Mouse (Mus musculus): ENCODE results near the gene Trpm8.
A peak's percentile ranks its signal among the peaks of the same experiment; 100 is the strongest.

Gene Trpm8

GRCm38 (mm10) chr1:88431262-88431661, 153.8 kb downstream of the Trpm8 start:
- Histone ChIP-seq H3K9me3 (ENCODE audit: low read length) (no peaks in the 10 kb centered on the region), H3K4me3 (replicated peaks; ENCODE audit: low read length) (no peak overlapping the region), H3K36me3 (ENCODE audit: insufficient read depth, low read length) (no peaks in the 10 kb centered on the region), H3K4me1 (replicated peaks; ENCODE audit: low read depth, low read length) (peaks cover 25% of the 10 kb centered on the region), H3K27me3 (ENCODE audit: insufficient read depth, low read length) (no peaks in the 10 kb centered on the region)
- TF ChIP-seq NANOG (IDR thresholded peaks at IDR 0.05; ENCODE audit: borderline replicate concordance, low read length) (no peak), POU5F1 (IDR thresholded peaks at IDR 0.05; ENCODE audit: borderline replicate concordance, low read length) (no peak), CTCF (conservative IDR thresholded peaks at IDR 0.05; ENCODE audit: low read length) (no peak)

- Histone ChIP-seq H3K4me1 (replicated peaks; ENCODE audit: low read depth, low read length) (peaks cover 25% of the 10 kb centered on the region), H3K36me3 (ENCODE audit: insufficient read depth, low read length) (no peaks in the 10 kb centered on the region), H3K27me3 (ENCODE audit: insufficient read depth, low read length) (no peaks in the 10 kb centered on the region), H3K9me3 (ENCODE audit: low read length) (no peaks in the 10 kb centered on the region), H3K4me3 (replicated peaks; ENCODE audit: low read length) (no peak overlapping the region)
- TF ChIP-seq CTCF (conservative IDR thresholded peaks at IDR 0.05; ENCODE audit: low read length) (no peak), NANOG (IDR thresholded peaks at IDR 0.05; ENCODE audit: borderline replicate concordance, low read length) (no peak), POU5F1 (IDR thresholded peaks at IDR 0.05; ENCODE audit: borderline replicate concordance, low read length) (no peak)
Observed at GRCm38 (mm10) chr1:88432601-88433000, 155.1 kb downstream of the Trpm8 start.

- Histone ChIP-seq H3K27me3 (ENCODE audit: insufficient read depth, low read length) (no peaks in the 10 kb centered on the region), H3K36me3 (ENCODE audit: insufficient read depth, low read length) (no peaks in the 10 kb centered on the region), H3K4me1 (replicated peaks; ENCODE audit: low read depth, low read length) (peaks cover 25% of the 10 kb centered on the region), H3K4me3 (replicated peaks; ENCODE audit: low read length) (no peak overlapping the region), H3K9me3 (ENCODE audit: low read length) (no peaks in the 10 kb centered on the region)
- TF ChIP-seq POU5F1 (IDR thresholded peaks at IDR 0.05; ENCODE audit: borderline replicate concordance, low read length): no peak
- TF ChIP-seq NANOG (IDR thresholded peaks at IDR 0.05; ENCODE audit: borderline replicate concordance, low read length): no peak
- no peak for TF ChIP-seq CTCF (conservative IDR thresholded peaks at IDR 0.05; ENCODE audit: low read length)
Observed at GRCm38 (mm10) chr1:88433096-88433883, 155.8 kb downstream of the Trpm8 start.

- peak; percentile 55 for TF ChIP-seq CTCF (conservative IDR thresholded peaks at IDR 0.05; ENCODE audit: low read length)
- TF ChIP-seq POU5F1 (IDR thresholded peaks at IDR 0.05; ENCODE audit: borderline replicate concordance, low read length): no peak
- no peak for TF ChIP-seq NANOG (IDR thresholded peaks at IDR 0.05; ENCODE audit: borderline replicate concordance, low read length)
- Histone ChIP-seq H3K27me3 (ENCODE audit: insufficient read depth, low read length) (no peaks in the 10 kb centered on the region), H3K36me3 (ENCODE audit: insufficient read depth, low read length) (no peaks in the 10 kb centered on the region), H3K4me1 (replicated peaks; ENCODE audit: low read depth, low read length) (peaks cover 25% of the 10 kb centered on the region), H3K9me3 (ENCODE audit: low read length) (no peaks in the 10 kb centered on the region), H3K4me3 (replicated peaks; ENCODE audit: low read length) (no peak overlapping the region)
Observed at GRCm38 (mm10) chr1:88434057-88434456, 156.6 kb downstream of the Trpm8 start.

GRCm38 (mm10) chr1:88437206-88438126, 160.0 kb downstream of the Trpm8 start:
- H3K27me3 ChIP-seq (ENCODE audit: insufficient read depth, low read length): no peaks in the 10 kb centered on the region
- H3K4me3 ChIP-seq (replicated peaks; ENCODE audit: low read length): no peak overlapping the region
- peaks cover 15% of the 10 kb centered on the region for H3K4me1 ChIP-seq (replicated peaks; ENCODE audit: low read depth, low read length)
- no peak for TF ChIP-seq NANOG (IDR thresholded peaks at IDR 0.05; ENCODE audit: borderline replicate concordance, low read length)
- H3K36me3 ChIP-seq (ENCODE audit: insufficient read depth, low read length): no peaks in the 10 kb centered on the region
- no peaks in the 10 kb centered on the region for H3K9me3 ChIP-seq (ENCODE audit: low read length)

Data from E14TG2a.4 (cell line).